Mouse (Mus musculus) forebrain, embryonic 16.5 days (tissue): ENCODE results near the gene 4930415L06Rik. TPM values are rescaled to one million over a fixed set of nuclear protein-coding genes. Genes with fewer than 3 reads are reported as not detected.

Experiments used
- ATAC-seq: fragments of 200-750 bp; cut with Nextera tagmentation; 2 replicates; pipeline ENCODE4 v1.8.0; 2017; ENCODE audit warnings: mild to moderate bottlenecking, moderate library complexity
- H3K27ac ChIP-seq: fragments of 300-500 bp; sonication (generic); 2 replicates; pipeline ENCODE4 v1.5.1; 2014; ENCODE audit warnings: low read length, control low read depth
- H3K27me3 ChIP-seq: fragments of 300-500 bp; sonication (generic); replicated peaks from 2 replicates; pipeline ENCODE4 v1.6.1; 2014; ENCODE audit warnings: low read length; ENCODE audit not compliant: control insufficient read depth, insufficient read depth
- H3K36me3 ChIP-seq: fragments of 300-500 bp; sonication (generic); 2 replicates; pipeline ENCODE4 v1.6.1; 2014; ENCODE audit not compliant: control insufficient read depth, insufficient read depth
- H3K4me1 ChIP-seq: fragments of 300-500 bp; sonication (generic); replicated peaks from 2 replicates; pipeline ENCODE4 v1.6.1; 2014; ENCODE audit warnings: low read length; ENCODE audit not compliant: control insufficient read depth, insufficient read depth
- H3K4me2 ChIP-seq: fragments of 300-500 bp; sonication (generic); 2 replicates; pipeline ENCODE4 v1.6.1; 2014; ENCODE audit warnings: mild to moderate bottlenecking, low read length, control low read depth
- H3K4me3 ChIP-seq: fragments of 300-500 bp; sonication (generic); replicated peaks from 2 replicates; pipeline ENCODE4 v1.5.1; 2014; ENCODE audit warnings: mild to moderate bottlenecking, low read length, control low read depth
- H3K9ac ChIP-seq: fragments of 300-500 bp; sonication (generic); replicated peaks from 2 replicates; pipeline ENCODE4 v1.6.1; 2014; ENCODE audit warnings: low read depth, low read length, control low read depth
- H3K9me3 ChIP-seq: fragments of 300-500 bp; sonication (generic); 2 replicates; pipeline ENCODE4 v1.6.1; 2016; ENCODE audit warnings: low read length; ENCODE audit not compliant: control insufficient read depth
- WGBS: fragments of 180-500 bp; shearing (Covaris S2); extraction: QIAGEN DNeasy Blood & Tissue Kit; methylation state at CpG from one replicate; pipeline ENCODE4 v1.1.7; 2014; 5-methylcytosine and 5-hydroxymethylcytosine counted together
- polyA plus RNA-seq: library from polyadenylated mRNA; unstranded; fragments of >200 nt; fragmentation: Nextera tagmentation; extraction: Ambion mirVana; gene quantifications from 2 replicates; pipeline ENCODE4 v1.2.1, GENCODE M21; 2015

The 4930415L06Rik gene
- not detected in 2 replicates for polyA plus RNA-seq

GRCm38 (mm10) chrX:89932752-89933151 lies at the start of gene 4930415L06Rik:
4930415L06Rik (minus strand) TSS chrX:89932852.
- no peak for ATAC-seq
- Histone ChIP-seq H3K27ac (no peak within 1 kb of the TSS), H3K4me2 (no peak within 1 kb of the TSS), H3K9me3 (no peaks in the 10 kb centered on the region), H3K4me3 (no peak within 1 kb of the TSS), H3K4me1 (no peaks in the 10 kb centered on the region), H3K27me3 (no peaks in the 10 kb centered on the region), H3K9ac (no peak within 1 kb of the TSS), H3K36me3 (no peaks in the 10 kb centered on the region)
- WGBS: 96% methylated on average over 5 of the region's 5 CpGs

GRCm38 (mm10) chrX:89978621-89979020 lies 46.0 kb upstream of the 4930415L06Rik start:
- Histone ChIP-seq H3K36me3 (no peaks in the 10 kb centered on the region), H3K27me3 (no peaks in the 10 kb centered on the region), H3K9ac (no peak overlapping the region), H3K4me1 (no peaks in the 10 kb centered on the region), H3K9me3 (no peaks in the 10 kb centered on the region), H3K27ac (no peak overlapping the region), H3K4me3 (no peak overlapping the region), H3K4me2 (no peak overlapping the region)
- ATAC-seq: no peak

- no peaks in the 10 kb centered on the region for H3K27me3 ChIP-seq
- no peak overlapping the region for H3K9ac ChIP-seq
- H3K36me3 ChIP-seq: no peaks in the 10 kb centered on the region
- ATAC-seq: no peak
- H3K4me2 ChIP-seq: no peak overlapping the region
- 86% methylated on average over 1 of the region's 1 CpGs for WGBS
- no peak overlapping the region for H3K27ac ChIP-seq
- H3K4me3 ChIP-seq: no peak overlapping the region
- H3K4me1 ChIP-seq: no peaks in the 10 kb centered on the region
- no peaks in the 10 kb centered on the region for H3K9me3 ChIP-seq
Observed at GRCm38 (mm10) chrX:89904871-89905270, 27.8 kb downstream of the 4930415L06Rik start.

Other genes starting within 250 kb of the 4930415L06Rik start
- gene 4932429P05Rik, start 180.6 kb downstream of the 4930415L06Rik start, polyA plus RNA-seq: not detected in 2 replicates